Mouse (Mus musculus): ENCODE measurements around the gene Rab26.

Gene Rab26

DNA sequence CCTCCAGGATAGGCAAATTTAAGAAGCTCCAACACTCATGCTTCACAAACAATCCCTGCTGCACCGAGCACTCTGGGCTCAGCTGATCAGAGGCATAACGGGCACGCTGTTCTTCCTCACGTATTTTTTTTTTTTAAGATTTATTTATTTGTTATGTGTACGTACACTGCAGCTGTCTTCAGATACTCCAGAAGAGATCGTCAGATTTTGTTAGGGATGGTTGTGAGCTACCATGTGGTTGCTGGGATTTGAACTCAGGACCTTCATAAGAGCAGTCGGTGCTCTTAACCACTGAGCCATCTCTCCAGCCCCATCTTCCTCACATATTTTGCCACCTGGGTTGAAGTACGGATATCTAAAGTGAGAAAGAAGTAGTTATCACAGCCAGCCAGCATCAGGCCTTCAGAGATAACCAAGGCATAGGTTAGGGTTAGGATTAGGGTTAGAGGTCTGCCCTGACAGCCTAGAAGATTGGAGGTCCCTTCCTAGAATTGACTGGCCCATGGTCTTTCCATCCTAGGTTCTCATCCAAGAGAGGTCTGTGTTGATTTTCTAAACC, at the start of gene Rab26:
Gene Rab26, minus strand, starts transcription at position 51 of the 559 bp plus-strand sequence.
- no peak for DNase-seq

DNA sequence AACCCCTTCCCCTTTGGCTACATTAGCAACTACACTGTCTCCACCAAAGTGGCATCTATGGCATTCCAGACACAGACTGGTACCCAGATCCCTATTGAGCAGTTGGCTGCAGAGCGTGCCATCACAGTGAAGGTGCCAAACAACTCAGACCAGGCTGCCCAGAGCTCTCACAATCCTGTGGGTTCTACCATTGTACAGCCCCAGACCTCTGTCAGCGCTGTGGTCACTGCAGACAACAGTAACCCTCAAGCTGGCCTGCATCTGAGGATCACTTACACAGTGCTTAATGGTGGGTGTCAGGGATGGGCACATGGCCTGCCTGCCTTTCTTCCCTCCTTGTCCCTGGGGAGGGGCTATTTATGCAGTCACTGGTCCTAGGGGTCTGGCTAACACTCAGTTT, 46.3 kb upstream of the Rab26 start:
- DNase-seq = no peak

DNA sequence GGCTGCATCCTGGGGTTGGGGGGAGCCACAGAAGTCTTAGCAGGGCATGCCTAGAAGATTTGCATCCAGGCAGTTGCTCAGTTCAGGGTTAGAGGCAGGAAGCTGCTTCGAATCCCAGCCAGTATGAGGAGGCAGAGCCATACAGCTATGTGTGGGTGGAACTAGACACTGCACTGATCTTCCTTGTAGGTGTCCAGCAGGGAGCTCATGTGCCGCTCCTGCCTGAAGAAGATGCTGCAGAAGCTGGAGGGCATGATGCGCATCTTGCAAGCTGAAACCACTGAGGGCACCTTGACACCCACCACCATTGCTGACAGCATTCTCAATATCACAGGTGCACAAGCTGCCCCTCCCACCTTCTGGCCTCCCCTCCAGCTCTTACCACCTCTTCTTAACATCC, 45.5 kb upstream of the Rab26 start:
- DNase-seq = no peak

DNA sequence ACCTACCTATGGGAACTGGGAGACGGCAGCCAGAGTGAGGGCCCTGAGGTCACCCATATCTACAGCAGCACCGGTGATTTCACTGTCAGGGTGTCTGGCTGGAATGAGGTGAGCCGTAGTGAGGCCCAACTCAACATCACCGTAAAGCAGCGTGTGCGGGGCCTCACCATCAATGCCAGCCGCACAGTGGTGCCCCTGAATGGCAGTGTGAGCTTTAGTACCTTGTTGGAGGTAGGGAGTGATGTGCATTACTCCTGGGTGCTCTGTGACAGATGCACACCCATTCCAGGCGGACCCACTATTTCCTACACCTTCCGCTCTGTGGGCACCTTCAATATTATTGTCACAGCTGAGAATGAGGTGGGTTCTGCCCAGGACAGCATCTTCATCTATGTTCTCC, 39.8 kb upstream of the Rab26 start:
- no peak for DNase-seq

DNA sequence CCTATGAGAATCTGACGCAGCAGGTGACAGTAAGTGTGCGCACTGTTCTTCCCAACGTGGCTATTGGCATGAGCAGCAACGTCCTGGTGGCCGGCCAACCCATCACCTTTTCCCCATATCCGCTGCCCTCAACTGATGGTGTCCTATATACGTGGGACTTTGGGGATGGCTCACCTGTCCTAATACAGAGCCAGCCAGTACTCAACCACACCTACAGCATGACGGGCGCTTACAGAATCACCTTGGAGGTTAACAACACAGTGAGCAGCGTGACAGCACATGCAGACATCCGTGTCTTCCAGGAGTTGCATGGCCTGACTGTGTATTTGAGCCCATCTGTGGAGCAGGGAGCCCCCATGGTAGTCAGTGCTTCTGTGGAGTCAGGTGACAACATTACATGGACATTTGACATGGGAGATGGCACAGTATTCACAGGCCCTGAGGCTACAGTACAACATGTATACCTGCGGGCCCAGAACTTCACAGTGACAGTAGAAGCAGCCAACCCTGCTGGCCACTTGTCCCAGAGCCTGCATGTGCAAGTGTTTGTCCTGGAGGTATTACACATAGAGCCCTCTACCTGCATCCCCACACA, 38.7 kb upstream of the Rab26 start:
- no peak for DNase-seq

DNA sequence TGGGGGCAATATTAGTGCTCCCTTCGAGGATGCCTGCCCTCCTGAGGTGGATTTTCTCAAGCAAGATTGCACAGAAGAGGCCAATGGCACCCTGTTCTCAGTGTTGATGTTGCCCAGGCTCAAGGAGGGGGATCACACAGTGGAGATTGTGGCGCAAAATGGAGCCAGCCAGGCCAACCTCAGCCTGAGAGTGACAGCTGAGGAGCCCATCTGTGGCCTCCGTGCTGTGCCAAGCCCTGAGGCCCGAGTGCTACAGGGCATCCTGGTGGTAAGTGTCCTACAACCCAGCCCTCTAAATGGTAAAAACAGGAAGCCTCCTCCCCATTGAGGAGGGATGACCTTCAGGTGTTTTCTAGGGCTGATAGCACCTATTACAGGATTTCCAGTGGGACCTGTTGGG, 35.8 kb upstream of the Rab26 start:
- no peak for DNase-seq

DNA sequence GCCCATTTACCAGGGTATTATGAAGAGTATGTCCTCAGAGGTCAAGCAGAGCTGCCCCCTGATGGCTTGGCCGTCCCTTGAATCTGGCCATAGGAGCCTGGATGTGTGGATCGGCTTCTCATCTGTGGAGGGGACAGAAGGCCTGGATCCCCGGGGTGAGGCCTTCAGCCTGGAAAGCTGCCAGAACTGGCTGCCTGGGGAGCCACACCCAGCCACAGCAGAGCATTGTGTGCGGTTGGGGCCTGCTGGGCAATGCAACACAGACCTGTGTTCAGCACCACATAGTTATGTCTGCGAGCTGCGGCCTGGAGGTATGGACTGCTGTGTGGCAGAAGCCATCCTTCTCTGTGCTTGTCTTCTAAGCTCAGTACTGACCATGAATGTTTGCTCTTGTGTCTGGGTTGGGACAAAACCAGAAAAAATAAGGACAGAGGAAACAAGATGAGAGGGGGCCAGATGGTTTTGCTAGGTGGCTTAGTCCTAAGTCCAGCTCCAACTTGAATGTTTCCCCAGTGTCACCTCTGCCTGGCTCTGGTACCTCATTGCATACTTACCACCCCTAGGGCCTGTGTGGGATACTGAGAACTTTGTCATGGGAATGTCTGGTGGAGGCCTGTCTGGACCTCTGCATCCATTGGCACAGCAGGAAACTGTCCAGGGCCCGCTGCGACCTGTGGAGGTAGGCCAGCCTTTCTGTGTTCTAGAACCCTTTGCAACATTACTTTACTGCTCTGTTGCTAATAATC, 33.2 kb upstream of the Rab26 start:
- DNase-seq = no peak

DNA sequence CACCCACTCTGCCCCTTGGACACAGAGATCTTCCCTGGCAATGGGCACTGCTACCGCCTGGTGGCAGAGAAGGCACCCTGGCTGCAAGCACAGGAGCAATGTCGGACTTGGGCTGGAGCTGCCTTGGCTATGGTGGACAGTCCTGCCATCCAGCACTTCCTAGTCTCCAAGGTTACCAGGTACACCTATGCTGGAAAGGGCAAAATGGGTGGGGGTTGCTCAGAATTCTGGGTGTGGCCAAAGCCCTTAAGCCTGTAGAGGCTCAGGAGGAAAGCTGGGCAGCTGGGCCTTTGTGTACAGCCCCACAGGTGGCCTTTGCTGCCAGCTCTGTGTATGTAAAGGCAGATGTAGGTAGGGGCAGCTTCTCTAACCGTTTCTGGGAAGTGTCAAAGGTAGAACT, 31.8 kb upstream of the Rab26 start:
- DNase-seq = no peak

DNA sequence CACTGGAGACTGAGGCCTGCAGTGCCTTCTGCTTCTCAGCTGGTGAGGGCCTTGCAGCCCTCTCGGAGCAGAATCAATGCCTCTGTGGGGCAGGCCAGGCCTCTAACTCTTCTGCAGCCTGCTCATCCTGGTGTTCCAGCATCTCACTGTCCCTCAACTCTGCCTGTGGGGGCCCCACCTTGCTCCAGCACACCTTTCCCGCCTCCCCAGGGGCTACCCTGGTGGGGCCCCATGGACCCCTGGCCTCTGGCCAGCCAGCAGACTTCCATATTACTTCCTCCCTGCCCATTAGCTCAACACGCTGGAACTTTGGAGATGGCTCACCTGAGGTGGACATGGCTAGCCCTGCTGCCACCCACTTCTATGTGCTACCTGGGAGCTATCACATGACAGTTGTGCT, 31.1 kb upstream of the Rab26 start:
- no peak for DNase-seq

DNA sequence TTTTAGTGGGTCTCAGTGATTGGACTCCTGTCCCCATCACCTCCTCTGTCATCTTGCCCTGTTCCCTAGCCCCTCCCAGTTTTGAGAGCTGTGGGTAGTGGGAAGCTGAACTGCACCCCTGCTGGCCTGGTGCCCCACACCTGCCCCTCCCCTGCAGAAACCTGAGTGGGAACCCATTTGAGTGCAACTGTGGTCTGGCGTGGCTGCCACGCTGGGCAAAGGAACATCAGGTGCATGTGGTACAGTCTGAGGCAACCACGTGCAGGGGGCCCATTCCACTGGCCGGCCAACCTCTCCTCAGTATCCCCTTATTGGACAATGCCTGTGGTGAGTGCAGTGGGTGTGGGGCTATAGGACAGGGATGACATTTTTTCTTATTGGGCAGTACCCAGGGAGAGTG, 30.4 kb upstream of the Rab26 start:
- DNase-seq = no peak

DNA sequence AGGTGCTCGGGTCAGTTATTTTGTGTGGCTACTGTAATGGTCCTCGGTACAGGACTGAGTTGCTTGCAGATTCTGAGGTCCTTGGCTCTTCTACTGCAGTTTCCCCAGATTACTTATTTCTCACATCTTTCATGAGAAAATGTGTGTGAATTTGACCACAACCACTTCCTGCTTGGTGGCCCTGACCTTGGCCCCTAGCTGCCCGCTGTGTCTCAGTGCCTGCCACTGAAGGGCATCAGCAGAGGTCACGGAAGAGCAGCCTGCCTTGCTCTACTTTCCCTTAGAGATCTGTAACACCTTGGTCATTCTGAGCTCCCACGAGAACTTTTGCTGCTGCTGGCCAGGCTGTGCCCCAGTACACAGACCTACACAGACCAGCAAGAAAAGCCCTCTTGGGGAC, 29.6 kb upstream of the Rab26 start:
- no peak for DNase-seq

DNA sequence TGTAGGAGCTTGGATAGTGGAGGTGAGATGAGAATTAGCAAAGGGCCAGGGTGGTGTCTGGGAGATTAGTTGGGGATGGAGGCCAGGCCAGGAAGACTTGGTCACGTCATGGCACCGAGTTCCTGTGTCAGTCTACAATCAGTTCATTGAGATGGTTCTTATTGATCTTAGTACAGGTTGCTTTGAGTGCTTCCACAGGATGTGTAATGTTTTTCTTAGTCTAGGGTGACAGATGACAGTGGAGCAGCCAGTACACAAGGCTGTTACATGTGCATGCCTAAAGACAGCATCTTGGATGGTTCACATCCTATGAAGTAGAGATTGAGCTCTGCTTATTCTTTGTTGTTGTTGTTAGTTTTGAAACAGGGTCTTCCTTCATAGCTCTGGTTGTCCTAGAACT, 27.6 kb upstream of the Rab26 start:
- DNase-seq = no peak

DNA sequence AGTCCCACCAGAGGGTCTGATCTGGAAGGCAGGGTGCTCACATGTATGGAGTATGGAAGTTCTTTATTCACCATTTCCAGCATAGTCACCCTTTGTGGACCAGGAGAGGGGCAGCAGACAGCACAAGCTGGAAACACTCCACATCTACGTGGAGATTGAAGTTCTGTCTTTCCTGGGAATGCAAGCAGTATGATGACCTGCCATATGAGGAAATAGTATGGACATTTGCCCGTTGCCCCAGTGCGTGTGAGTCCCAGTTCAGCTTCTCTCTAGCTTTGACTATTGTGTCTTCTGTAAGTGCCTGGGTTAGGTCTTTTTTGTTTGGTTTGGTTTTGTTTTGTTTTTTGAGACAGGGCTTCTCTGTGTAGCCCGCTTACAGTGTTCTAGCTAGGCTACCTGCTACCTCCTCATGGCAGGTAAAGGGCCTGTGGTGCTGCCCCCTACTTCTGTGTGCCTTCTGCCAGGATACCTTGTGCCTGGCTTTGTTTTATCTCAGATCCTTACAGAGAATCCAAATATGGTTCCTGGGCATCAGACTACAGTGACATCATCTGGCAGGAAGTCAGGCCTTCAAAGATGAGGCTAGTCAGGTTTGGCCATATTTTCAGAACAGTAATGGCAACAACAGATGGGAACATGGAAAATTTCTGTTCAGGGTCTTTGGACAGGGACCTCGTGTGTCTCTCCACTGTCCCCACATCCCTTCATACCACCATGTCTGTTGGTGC, 26.5 kb upstream of the Rab26 start:
- no peak for DNase-seq

DNA sequence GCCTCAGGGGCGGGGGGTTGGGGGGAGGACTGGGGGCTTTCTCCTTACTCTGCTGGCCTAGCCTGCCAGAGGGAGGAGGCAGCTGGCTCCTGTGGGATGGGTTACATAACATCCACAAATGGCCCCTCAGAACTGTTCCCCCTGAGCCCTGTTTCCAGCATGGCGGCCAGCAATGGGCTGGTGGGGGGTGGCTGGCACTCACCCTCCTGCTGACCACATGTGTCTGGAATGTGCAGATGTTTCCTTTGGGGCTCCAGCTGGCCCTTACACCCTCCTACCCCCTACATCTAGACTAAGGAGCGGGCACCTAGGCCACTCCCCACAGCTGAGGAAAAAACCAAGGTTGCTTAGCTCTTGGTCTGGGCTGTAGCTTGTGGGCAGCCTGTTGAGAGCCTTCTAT, 25.1 kb upstream of the Rab26 start:
- DNase-seq = no peak

DNA sequence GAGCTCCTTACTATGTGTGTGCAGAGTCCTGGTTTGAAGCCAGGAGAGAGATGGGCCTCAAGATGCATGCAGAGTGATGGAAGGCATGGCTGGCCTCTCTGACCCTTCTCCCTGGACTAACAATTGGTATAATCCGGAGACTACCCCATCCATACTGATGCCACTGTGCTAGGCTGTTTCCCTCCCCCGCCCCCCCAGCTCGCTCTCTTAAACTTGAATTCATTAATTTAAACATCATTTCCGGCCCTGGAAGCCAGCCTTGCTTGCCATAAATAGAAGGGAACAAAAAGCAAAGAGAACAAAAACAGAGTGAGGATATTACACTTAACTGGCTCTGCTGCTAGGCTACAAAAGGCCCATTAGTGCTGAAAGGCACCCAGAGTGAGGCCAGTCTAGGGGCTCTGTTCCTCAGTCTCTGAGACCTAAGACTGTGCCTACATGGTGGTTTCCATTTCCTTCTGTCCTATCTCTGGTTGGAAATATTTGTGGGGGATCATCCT, 24.6 kb upstream of the Rab26 start:
- DNase-seq = no peak

DNA sequence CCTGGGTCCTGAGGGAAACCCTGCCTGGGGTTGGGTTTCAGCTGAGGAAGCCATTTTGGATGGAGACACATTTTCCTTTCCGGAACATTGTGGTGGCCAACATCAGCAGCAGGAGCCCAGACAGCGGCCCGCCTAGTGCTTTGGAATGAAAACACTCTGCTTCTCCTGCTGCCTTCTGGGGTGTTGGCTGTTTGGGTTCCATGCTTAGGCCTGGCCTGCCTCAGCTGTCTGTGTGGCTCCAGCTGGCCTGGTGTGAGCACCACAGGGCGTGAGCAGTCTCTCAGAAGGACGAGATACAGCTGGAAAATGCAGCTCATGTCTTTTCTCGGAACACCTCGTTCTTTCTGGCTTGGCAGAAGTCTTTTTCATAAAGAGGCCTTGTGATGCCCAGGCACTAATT, 23.1 kb upstream of the Rab26 start:
- DNase-seq = no peak

DNA sequence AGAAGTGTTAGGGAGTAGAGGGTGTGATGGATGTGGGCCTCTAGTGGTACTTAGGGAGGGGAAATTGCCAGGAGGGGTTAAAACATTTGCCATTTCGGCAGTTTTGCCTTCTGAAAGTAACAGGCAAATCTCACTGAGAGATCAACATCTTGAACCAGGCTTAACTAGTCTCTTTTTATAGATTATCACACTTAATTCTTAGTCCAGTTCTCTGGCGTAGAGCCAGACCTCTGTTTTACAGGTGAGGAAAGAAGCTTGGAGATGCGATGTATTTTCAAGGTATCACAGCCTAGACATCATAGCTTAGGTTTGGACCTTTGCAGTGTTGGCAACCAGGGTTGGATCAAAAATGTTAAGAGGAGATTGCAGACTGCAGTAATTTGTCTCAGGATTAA, 17.0 kb upstream of the Rab26 start:
- no peak for DNase-seq

DNA sequence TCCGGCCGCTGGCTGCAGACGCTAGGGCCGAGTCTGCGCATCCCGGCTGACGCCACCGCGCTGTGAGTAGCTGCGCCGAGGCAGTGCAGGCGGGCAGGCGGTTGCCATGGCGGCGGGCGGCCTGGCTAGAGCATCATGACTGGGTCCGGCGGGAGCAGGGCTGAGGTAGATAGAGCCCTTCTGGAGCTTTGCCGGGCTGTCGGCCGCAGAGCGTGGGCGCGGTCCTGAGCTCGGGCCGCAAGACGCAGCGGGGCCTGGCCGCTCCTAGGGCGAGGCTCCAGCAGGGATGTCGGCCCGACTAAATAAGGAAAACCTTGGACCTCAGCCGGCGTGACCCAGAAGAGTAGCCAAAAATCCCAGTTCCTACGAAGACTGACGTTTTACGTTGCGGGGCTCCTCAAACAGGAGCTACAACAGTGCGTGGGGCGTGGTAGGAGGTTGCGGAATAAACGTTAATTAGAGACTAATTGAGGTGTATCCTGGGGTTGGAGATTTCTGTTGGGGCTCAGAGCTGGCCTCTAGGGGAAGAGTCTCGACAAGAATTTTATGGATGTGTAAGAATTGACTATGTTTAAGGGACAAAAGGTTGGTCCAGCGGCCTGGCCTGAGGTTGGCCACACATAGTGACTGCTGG, 16.5 kb upstream of the Rab26 start:
- DNase-seq = peak; percentile 57 to 59

DNA sequence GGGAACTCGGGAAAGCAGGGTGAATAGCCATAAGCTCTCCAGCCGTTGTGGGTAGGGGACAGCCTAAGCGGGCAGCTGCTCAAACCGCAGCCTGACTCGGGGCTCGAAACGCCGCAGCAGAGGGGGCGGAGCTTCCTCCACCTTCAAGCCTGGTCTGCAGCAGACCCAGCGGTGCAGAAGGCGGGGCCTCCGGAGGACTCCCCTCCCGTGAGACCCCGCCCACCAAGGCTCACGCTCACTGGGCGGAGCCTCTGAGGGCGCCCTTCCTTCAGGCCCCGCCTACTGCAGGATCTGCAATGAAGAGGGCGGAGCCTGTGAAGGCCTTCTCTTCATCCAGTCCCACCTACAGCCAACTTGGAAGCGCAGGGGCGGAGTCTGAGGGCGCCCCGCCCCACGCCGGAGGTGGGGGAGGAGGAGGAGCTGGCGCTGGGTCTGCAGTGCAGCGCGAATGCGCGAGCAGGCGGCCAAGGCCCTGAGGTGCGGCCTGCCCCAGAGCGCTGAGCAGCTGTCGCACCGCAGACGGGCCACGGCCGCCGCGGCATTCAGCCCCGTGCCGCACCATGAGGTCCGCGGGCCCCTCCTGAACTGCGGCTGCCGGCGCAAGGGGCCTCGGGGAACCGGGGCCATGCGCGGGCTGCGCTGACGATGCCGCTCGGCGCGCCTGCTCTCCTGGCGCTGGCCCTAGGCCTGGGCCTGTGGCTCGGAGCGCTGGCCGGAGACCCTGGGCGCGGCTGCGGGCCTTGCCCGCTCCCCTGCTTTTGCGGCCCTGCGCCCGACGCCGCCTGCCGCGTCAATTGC, 15.8 kb upstream of the Rab26 start, which contains the start of gene Pkd1:
Gene Pkd1, plus strand, starts transcription at position 217 of the 798 bp plus-strand sequence.
- peak; percentile 99 for DNase-seq

DNA sequence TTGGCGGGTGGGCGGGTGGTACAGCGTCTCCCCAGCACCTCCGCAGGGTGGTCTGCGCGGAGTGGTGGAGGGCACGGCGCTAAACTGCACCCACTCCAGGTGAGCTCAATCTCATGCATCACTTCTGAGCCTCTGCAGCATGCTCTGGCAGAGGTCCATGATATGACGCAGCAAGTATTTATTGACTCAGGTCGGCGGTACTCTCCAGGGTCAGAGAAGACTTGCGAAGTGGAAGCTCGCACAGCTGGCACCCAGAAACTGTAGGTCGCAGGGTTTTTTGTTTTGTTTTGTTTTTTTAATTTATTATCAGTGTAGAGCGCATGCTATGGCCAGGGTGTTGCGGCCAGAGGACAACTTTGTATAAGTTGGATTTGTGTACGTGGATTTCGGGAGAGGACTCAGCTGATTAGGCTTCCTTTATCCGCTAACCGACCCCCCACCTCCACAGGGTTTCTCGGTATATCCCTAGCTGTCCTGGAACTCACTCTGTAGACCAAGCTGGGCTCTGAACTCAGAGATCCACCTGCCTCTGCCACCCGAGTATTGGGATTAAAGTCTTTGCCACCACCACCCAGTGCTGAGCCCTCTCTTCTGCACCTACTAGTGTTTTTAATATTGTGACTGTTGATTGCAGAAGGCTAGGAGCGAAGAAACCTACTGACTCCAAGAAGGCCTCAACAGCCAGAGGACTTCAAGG, 15.1 kb upstream of the Rab26 start:
- peak in 1 of 2 experiments; percentile 51 for DNase-seq

DNA sequence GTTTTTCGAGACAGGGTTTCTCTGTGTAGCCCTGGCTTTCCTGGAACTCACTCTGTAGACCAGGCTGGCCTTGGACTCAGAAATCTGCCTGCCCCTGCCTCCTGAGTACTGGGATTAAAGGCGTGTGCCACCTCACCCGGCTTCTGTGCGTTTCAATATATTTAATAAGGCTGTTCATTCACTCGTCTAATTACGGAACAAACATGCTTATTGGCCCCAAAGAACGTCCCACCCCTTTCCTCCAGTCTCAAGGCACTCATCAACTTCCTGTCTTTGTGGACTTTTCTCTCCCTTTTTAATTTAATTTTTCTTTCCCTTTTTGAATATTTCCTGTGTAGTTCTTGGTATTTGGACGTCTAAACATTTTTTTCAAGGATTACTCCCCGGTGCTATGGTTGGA, 14.4 kb upstream of the Rab26 start:
- no peak for DNase-seq

DNA sequence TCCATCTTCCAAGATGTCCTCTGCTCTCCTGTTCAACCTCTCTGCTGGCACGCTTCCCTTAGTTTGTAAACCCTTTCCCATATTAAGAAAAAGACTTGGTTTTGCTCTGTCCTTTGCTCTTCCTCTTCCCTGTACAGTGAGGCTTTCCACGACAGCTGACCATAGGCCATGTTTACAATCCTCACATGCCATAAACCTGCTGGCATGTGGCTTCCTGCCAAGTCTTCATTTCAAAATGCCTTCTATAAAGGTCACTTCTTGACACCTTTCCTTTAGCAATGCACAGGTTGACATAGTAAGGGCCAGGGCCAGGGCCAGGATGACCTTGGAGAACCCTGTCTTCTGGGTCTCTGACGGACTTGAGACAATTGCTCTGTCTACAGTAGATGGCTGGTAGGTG, 12.2 kb upstream of the Rab26 start:
- DNase-seq = no peak
